Mouse (Mus musculus): Measurements from ENCODE around the gene Cd79a.
"Not testable (repeated sequence)": the region's sequence is repeated elsewhere in the genome, so short reads cannot be mapped to it uniquely, and the experiment has no call there.

Gene Cd79a

DNA sequence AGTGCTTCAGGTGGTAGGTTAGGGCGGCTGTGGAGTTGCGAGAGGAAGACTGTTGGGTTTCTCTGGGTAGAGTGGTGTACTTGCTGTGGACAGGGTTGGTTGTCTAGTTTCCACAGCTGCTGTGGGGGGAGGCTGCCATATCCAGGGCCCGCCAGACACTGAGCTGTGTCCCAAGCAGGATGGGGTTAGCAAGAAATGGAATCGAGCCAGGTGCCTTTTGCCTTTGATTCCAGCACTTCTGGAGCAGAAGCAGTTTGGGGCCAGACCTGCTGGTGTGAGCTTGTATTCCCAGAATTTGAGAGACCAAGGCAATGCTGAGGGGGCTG lies 10.9 kb upstream of the Cd79a start:
- DNase-seq = no peak

DNA sequence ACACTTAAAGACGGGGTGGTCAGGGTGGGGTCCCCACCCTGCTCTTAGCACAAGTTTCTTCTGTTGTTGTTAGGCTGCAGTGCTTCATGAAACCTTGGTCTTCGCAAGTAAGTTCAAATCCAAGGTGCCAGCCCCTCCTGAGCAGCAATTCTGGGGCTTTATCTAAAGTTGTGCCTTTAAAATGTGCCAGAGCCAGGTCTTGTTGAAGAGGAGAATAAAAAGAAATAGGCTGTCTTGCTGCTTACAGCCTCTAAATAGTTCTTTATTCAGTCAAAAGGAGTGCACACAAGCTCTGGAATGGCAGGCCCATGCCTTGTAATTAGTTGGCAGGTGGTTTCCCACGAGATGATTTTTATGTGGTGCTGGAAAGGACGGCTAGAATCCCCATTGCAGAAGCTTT lies 10.1 kb upstream of the Cd79a start:
- no peak for DNase-seq

DNA sequence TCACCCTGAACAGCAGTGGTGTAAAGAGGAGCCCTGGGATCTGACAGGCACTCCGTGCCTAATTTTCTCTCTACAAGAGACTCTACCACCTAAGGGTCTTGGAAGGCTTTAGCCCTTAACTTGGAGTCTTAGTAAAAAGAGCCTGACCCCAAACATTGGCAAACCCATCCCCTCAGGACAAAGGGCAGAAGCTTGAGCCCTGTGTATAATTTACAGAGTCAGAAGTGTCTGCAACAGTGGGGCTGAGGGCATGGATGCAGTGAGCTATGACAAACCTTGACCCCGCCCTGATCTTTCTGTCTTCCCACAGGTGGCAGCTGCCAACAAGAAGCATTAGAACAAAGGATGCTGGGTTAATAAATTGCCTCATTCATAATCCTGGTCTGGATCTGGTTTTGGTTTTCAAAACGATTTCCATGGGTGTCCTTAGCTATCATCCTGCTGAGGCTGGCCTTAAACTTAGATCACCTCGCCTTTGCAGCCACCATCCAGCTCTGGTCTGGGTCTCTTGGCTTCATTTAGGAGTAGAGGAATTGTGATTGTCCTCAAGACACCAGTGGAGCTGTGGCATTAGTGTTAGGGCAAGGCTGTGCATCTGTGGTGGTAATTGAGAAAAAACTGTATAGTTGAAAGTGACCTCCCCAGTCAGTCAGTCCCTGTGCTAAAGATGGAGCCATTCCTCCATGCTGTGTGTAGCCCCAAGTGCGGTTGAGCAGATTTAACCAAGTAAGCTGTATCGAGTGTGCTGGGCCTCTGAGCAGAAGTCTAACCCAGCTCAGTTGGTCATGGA lies 7.6 kb upstream of the Cd79a start:
- no peak for DNase-seq

- peak; percentile 79 for DNase-seq
Observed at GRCm38 (mm10) chr7:24890281-24891216, 6.6 kb upstream of the Cd79a start.

GRCm38 (mm10) chr7:24891241-24892124 lies 5.7 kb upstream of the Cd79a start:
- DNase-seq = no peak

DNA sequence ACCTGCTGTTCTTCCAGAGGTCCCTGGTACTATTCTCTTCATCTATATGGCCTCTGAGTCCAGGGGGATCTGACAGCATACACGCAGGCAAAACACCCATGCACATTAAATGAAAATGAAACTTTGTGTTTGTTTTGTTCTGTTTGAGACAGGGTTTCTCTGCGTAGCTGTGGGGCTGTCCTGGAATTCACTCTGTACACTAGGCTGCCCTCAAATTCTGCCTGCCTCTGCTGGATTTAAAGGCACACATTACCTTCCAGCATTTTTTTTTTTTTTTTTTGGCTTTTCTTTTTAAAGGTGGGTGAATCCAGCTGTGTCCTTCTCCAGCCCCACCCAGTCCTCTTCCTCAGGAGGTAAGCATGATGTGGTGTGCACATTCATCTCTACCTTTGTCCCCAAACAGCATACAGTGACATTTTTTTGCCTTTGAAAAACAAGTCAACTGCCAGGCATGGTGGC lies 5.0 kb upstream of the Cd79a start:
- DNase-seq = no peak

- not testable (repeated sequence) for DNase-seq
Observed at GRCm38 (mm10) chr7:24895749-24896148, 1.4 kb upstream of the Cd79a start.

- no peak for DNase-seq
Observed at GRCm38 (mm10) chr7:24896269-24896668, 912 bp upstream of the Cd79a start.

DNA sequence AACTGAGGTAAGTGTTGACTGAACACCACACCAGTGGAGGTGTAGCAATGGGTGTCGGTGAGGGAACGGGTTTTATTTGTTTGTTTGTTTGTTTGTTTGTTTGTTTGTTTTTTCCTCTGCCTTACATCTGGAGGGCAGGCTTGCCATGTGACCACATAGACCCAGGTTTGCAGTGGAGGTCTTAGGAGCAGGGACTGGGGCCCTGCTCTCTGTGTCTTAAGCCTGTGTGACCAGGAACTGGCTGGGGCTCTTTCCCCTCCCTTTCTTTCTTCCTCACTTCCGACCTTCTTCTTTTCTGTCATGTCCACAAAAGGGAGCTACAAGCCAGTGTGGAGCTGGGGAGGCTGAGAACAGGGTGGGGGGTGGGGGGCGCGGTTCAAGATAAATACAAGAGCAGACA lies 778 bp downstream of the Cd79a start:
- DNase-seq = no peak

GRCm38 (mm10) chr7:24901114-24901513 lies 3.9 kb downstream of the Cd79a start:
- DNase-seq = no peak

DNA sequence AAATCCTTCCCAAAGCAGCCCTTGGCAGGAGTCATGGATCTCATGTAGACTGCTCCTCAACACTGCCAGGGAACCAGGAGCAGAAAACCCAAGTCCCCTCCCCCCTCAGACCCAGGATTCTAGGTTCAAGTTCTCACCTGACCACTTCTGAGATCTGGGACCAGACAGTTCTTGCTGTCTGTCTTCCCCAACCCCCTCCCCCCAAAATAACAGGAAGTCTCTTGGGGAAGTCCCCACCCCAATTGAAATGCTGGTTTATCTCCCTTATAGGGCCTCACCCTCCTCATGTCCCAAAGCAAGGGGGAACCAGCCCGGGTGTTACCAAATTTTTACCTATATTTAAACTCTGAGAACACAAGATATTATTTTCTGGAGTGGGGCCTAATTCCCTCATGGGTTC lies 4.7 kb downstream of the Cd79a start:
- DNase-seq = no peak

GRCm38 (mm10) chr7:24902264-24902629 lies 5.1 kb downstream of the Cd79a start:
- no peak for DNase-seq

- DNase-seq = peak; percentile 90
Observed at GRCm38 (mm10) chr7:24902630-24903443, 5.7 kb downstream of the Cd79a start, which contains the start of gene Arhgef1. Arhgef1 (plus strand) TSS chr7:24902912.

GRCm38 (mm10) chr7:24903444-24903825 lies 6.3 kb downstream of the Cd79a start:
- no peak for DNase-seq

DNA sequence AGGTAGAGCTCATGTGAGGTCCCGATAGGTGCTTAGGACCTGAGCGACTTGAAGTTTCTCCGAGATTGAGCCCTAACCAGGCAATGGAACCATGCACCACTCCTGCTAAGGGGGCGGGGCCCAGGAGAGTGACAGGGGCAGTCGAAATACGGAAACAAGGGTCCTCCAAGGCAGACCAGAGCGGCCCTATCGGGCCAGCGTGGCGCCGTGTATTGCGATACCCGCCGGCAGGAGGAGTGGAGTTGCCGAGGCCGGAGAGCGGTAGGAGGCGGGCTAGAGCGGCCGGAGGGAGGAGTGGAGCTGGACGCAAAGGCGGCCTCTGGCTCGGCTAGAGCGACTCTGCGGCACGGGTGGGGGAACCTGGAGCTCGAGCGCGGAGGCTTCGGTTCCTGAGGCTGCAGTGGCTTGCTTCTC lies 6.9 kb downstream of the Cd79a start:
- peak; percentile 97 for DNase-seq

DNA sequence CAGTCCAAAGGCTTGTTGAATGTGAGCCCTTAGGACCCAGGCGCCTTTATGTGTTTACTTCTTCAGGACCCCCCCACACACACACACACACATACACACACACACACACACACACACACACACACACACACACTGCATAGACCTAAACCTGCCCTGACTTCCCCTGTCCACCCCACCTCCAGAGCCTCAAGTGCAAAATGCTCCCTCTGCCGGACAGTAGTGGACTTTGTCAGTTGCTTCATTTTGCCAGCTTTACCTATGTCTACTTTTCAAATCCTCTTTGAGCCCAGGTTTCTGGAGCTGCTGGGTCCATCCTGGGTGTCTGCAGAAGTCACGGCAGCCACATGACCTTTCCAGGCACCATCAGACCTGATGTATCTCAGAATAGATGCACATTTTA lies 7.8 kb downstream of the Cd79a start:
- peak; percentile 71 for DNase-seq

GRCm38 (mm10) chr7:24906551-24906950 lies 9.4 kb downstream of the Cd79a start:
- peak; percentile 64 for DNase-seq

DNA sequence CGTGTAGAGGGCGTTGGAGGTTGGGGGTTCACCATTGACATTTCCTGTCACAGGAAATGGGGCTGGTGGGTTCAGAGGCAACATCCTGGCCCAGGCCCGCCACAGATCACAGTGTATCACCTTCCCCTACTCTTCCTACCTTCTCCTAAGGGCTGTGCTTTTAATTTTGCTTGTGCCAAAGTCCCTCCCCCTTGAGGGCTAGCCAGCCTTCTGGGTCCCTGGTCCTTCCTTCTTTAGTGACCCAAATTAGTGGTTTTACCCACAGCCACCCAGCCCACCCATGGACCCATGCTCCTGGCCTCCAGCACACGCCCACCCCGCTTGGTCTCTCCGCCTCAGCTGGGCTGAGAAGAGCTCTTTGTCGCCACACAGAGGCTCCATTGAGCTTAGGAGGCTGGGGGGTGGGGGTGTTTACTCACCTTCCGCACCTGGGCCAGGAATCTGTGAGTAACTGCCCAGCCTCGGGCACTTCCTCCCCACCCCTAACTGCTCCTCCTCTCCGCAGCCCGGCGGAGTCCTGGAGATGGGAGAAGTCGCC lies 10.1 kb downstream of the Cd79a start:
- DNase-seq = peak; percentile 85

DNA sequence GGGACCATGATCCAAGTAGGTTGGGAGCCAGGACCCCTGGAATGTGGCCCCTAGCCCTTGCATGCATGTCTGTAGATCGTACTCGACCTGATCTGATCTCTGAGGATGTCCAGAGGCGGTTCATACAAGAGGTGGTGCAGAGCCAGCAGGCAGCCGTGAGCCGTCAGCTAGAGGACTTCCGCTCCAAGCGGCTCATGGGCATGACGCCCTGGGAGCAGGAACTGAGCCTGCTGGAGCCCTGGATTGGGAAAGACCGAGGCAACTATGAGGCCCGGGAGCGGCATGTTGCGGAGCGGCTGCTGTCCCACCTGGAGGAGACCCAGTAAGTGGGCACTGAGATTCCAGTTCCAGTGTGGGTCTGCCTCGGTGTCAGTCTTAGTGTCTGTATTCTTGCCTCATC lies 15.3 kb downstream of the Cd79a start:
- DNase-seq = no peak

- DNase-seq = no peak
Observed at GRCm38 (mm10) chr7:24918763-24919323, 21.7 kb downstream of the Cd79a start.

DNA sequence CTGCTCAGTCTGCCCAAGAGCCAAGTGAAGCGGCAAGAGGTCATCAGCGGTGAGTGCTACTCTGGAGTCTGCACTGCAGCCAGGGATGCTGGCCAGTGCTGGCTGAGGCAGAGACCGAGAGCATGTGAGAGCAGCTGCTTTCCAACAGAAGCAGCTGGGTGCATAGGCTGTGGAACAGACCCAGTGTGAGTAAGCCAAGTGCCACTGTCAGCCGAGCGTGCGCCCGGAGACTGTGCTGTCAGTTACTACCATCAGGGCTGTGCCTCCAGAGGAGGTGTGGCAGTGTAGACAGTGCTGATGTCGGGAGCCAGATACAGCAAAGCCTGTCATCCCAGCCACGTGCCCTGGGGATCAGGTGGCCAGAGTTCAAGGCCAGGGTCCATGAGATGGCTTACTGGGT lies 22.5 kb downstream of the Cd79a start:
- peak; percentile 12 for DNase-seq
